Mouse (Mus musculus): ENCODE data around the gene Tekt3.

GRCm38 (mm10) chr11:63050362-63050932 lies 11.0 kb upstream of the Tekt3 start:
- no peak for TF ChIP-seq POLR2A (IDR thresholded peaks at IDR 0.05; ENCODE audit: insufficient read length, low read depth)
- TF ChIP-seq USF1 (IDR thresholded peaks at IDR 0.05; ENCODE audit: low read depth), result no peak
- TF ChIP-seq POLR2AphosphoS2 (IDR thresholded peaks at IDR 0.05; ENCODE audit: insufficient read length, low read depth), result no peak
